Mouse (Mus musculus): ENCODE measurements around the gene Apopt1.

DNA sequence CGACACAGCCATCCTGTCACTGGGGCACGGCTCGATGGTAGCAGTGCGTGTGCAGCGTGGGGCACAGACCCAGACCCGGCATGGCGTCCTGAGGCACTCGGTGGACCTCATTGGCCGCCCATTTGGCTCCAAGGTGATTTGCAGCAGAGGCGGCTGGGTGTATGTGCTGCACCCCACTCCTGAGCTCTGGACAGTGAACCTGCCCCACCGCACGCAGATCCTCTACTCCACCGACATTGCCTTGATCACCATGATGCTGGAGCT, 34.5 kb upstream of the Apopt1 start:
- TF ChIP-seq CTCF (IDR thresholded peaks at IDR 0.05; ENCODE audit: low read depth, low read length) = no peak
- TF ChIP-seq POLR2A (IDR thresholded peaks at IDR 0.05; ENCODE audit: extremely low read depth, insufficient read depth, low read length) = no peak

All from liver, adult 2 months (tissue).